Mouse (Mus musculus) adrenal gland, postnatal 0 days (tissue): ENCODE results near the gene Abhd15. TPM values are rescaled to one million over a fixed set of nuclear protein-coding genes. Genes with fewer than 3 reads are reported as not detected.

Experiments used
- polyA plus RNA-seq: library from polyadenylated mRNA; unstranded; fragments of >200 nt; fragmentation: Nextera tagmentation; extraction: Ambion mirVana; gene quantifications from 2 replicates; pipeline ENCODE4 v1.2.1, GENCODE M21; 2015

The Abhd15 gene
- 5.8 and 8.4 TPM in 2 replicates for polyA plus RNA-seq

GRCm38 (mm10) chr11:77514832-77515636, at the start of gene Abhd15:
TSS of gene Abhd15 (plus strand) at chr11:77515121.

GRCm38 (mm10) chr11:77489591-77490235, 25.2 kb upstream of the Abhd15 start, which contains the start of gene Ankrd13b:
TSS of gene Ankrd13b (minus strand) at chr11:77489678.

GRCm38 (mm10) chr11:77493512-77494343, 21.2 kb upstream of the Abhd15 start, which contains the start of gene Git1:
TSS of gene Git1 (plus strand) at chr11:77493562.

GRCm38 (mm10) chr11:77515637-77516552, 974 bp downstream of the Abhd15 start, which contains the start of gene Trp53i13:
TSS of gene Trp53i13 (minus strand) at chr11:77515980.

GRCm38 (mm10) chr11:77519043-77519442, 4.1 kb downstream of the Abhd15 start, which contains the start of gene Gm10392:
TSS of gene Gm10392 (minus strand) at chr11:77519198.

Other genes with a start within 250 kb of the Abhd15 start
- gene Coro6, start 52.7 kb upstream of the Abhd15 start, polyA plus RNA-seq = 0.35 and 0.36 TPM in 2 replicates
- gene Ankrd13b, start 25.4 kb upstream of the Abhd15 start, polyA plus RNA-seq = 4.9 and 11.5 TPM in 2 replicates
- gene Git1, start 21.6 kb upstream of the Abhd15 start, polyA plus RNA-seq = 7.8 and 9.7 TPM in 2 replicates
- 20.4 and 24.6 TPM in 2 replicates for gene Trp53i13, start 859 bp downstream of the Abhd15 start, polyA plus RNA-seq
- gene Gm10392, start 4.1 kb downstream of the Abhd15 start, polyA plus RNA-seq = 0.08 and 0.14 TPM in 2 replicates
- 10.7 and 12.3 TPM in 2 replicates for gene Taok1, start 92.7 kb downstream of the Abhd15 start, polyA plus RNA-seq
- 2.6 and 4.8 TPM in 2 replicates for gene Nufip2, start 171.0 kb downstream of the Abhd15 start, polyA plus RNA-seq
- gene Cryba1, start 210.2 kb downstream of the Abhd15 start, polyA plus RNA-seq = not detected in 2 replicates
- 17.0 and 23.6 TPM in 2 replicates for gene Myo18a, start 248.1 kb downstream of the Abhd15 start, polyA plus RNA-seq